Mouse (Mus musculus): ENCODE results near the gene Fes. TPM values are rescaled to one million over a fixed set of nuclear protein-coding genes. Genes with fewer than 3 reads are reported as not detected.

Gene Fes
- total and polyA plus RNA-seq, 3 experiments, result 2.7 to 6.6 TPM; not detected in 1

GRCm38 (mm10) chr7:80368635-80369421 lies 18.9 kb downstream of the Fes start:
- no peak overlapping the region for H3K9ac ChIP-seq (ENCODE audit: control insufficient read depth, low read depth, low read length, poor library complexity, severe bottlenecking)
- DNase-seq (ENCODE audit: low read depth, low spot score), result peak; percentile 36
- H3K27me3 ChIP-seq (ENCODE audit: control insufficient read depth in 1 of 2, insufficient read depth in 2 of 2, low read length in 2 of 2), result no peaks in the 10 kb centered on the region
- H3K27ac ChIP-seq (ENCODE audit: control insufficient read depth, low read depth, low read length), result no peak overlapping the region
- peaks cover 0 to 15% of the 10 kb centered on the region in 2 experiments; a peak in 2 of 4 replicates for H3K36me3 ChIP-seq (ENCODE audit: control insufficient read depth in 1 of 2, insufficient read depth in 2 of 2, low read length in 2 of 2)
- peaks cover 3% of the 10 kb centered on the region; the same call in 1 of the 2 replicates for H3K79me2 ChIP-seq (ENCODE audit: control insufficient read depth, insufficient read depth, low read length, poor library complexity)
- H3K4me1 ChIP-seq (ENCODE audit: control insufficient read depth in 1 of 2, insufficient read depth in 2 of 2, low read length in 2 of 2), result peaks cover 0 to 32% of the 10 kb centered on the region in 2 experiments; a peak in 2 of 4 replicates
- no peak overlapping the region for H3K4me3 ChIP-seq (ENCODE audit: control insufficient read depth in 1 of 2, insufficient read depth in 1 of 2, low read depth in 2 of 2, low read length in 2 of 2)
- no peaks in the 10 kb centered on the region for H3K9me3 ChIP-seq (replicated peaks; ENCODE audit: insufficient read depth, low read length)
- 0 out of 2 replicates have a peak, but pooled peaks have one; percentile 34 for TF ChIP-seq MYC (IDR thresholded peaks at IDR 0.05; ENCODE audit: low read depth, low read length)
- no peak for TF ChIP-seq JUND (IDR thresholded peaks at IDR 0.05; ENCODE audit: low read depth, low read length)
- TF ChIP-seq NELFE (IDR thresholded peaks at IDR 0.05; ENCODE audit: low read depth, low read length), result no peak
- TF ChIP-seq MAZ (IDR thresholded peaks at IDR 0.05; ENCODE audit: low read depth, low read length), result no peak

DNA sequence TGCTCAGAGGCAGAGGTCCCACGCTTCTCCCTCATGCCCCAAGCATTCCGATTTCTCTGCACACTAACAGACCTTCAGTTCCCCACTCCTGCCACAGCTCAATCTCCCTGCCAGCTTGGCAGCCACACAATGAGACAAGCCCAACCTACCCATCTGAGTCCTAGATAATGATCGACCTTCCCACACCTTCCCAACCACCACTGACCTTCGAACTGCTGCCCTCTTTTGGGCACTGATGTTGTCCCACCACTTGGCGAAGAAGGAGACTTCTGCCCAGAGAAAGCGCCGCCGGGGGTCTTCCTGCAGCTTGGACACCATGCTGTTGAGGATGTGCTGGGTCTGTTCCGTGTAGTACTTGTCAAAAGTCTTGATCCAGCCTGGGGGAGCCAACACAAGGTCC lies 19.7 kb downstream of the Fes start:
- no peak overlapping the region for H3K4me3 ChIP-seq (ENCODE audit: control insufficient read depth in 1 of 2, insufficient read depth in 1 of 2, low read depth in 2 of 2, low read length in 2 of 2)
- H3K36me3 ChIP-seq (ENCODE audit: control insufficient read depth in 1 of 2, insufficient read depth in 2 of 2, low read length in 2 of 2), result peaks cover 0 to 13% of the 10 kb centered on the region in 2 experiments; a peak in 2 of 4 replicates

DNA sequence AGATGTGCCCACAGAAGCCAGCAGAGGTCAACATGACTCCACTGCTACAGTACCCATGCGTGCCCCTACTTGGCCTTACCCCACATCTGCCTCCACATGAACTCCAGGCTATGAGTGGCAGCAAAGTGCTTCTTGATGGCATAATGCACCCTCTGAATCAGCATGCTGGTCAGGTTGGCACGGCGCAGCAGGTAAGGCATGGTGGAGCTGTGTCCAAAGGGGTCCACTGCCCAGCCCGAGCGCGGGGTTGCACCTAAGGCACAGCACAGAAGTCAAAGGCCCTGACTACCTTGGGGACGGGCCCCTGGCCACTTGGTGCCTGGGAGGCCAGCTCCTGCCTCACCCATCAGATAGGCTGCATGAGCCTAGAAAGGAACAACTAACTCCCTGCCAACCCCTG lies 20.5 kb downstream of the Fes start:
- TF ChIP-seq ZMIZ1 (IDR thresholded peaks at IDR 0.05; ENCODE audit: low read depth, low read length) (no peak), ETS1 (IDR thresholded peaks at IDR 0.05; ENCODE audit: low read depth, low read length) (no peak), ZKSCAN1 (IDR thresholded peaks at IDR 0.05; ENCODE audit: low read depth, low read length) (no peak), ELF1 (IDR thresholded peaks at IDR 0.05; ENCODE audit: low read depth, low read length) (no peak), USF2 (IDR thresholded peaks at IDR 0.05; ENCODE audit: borderline replicate concordance in 1 of 2, insufficient read depth in 1 of 2, low read depth in 1 of 2, low read length in 2 of 2) (no peak), POLR2A (IDR thresholded peaks at IDR 0.05; ENCODE audit: control insufficient read depth in 1 of 2, insufficient read depth in 1 of 2, low read depth in 1 of 2, low read length in 2 of 2, poor library complexity in 1 of 2) (no peak), EP300 (IDR thresholded peaks at IDR 0.05; ENCODE audit: low read depth in 1 of 2, low read length in 2 of 2) (no peak), E2F4 (IDR thresholded peaks at IDR 0.05; ENCODE audit: borderline replicate concordance, low read depth, low read length) (no peak), UBTF (IDR thresholded peaks at IDR 0.05; ENCODE audit: borderline replicate concordance, insufficient read depth, low read depth, low read length) (no peak)

More for the DNA sequence above, 19.7 kb downstream of the Fes start:
- no peak for TF ChIP-seq MEF2A (IDR thresholded peaks at IDR 0.05; ENCODE audit: extremely low read depth, insufficient replicate concordance, low read depth, low read length, poor library complexity, severe bottlenecking)
- no peak for TF ChIP-seq MYC (IDR thresholded peaks at IDR 0.05; ENCODE audit: low read depth, low read length)
- TF ChIP-seq GATA1 (IDR thresholded peaks at IDR 0.05; ENCODE audit: low read depth, low read length), result no peak
- Histone ChIP-seq H3K79me2 (ENCODE audit: control insufficient read depth, insufficient read depth, low read length, poor library complexity) (peaks cover 3% of the 10 kb centered on the region; the same call in 1 of the 2 replicates), H3K27ac (ENCODE audit: control insufficient read depth, low read depth, low read length) (no peak overlapping the region), H3K9me3 (replicated peaks; ENCODE audit: insufficient read depth, low read length) (no peaks in the 10 kb centered on the region), H3K4me1 (ENCODE audit: control insufficient read depth in 1 of 2, insufficient read depth in 2 of 2, low read length in 2 of 2) (peaks cover 0 to 26% of the 10 kb centered on the region in 2 experiments; a peak in 2 of 4 replicates), H3K9ac (ENCODE audit: control insufficient read depth, low read depth, low read length, poor library complexity, severe bottlenecking) (no peak overlapping the region), H3K27me3 (ENCODE audit: control insufficient read depth in 1 of 2, insufficient read depth in 2 of 2, low read length in 2 of 2) (no peaks in the 10 kb centered on the region)
- no peak for DNase-seq (ENCODE audit: low read depth, low spot score)

More for the DNA sequence above, 20.5 kb downstream of the Fes start:
- Histone ChIP-seq H3K27ac (ENCODE audit: control insufficient read depth, low read depth, low read length) (no peak overlapping the region), H3K4me1 (ENCODE audit: control insufficient read depth in 1 of 2, insufficient read depth in 2 of 2, low read length in 2 of 2) (peaks cover 0 to 19% of the 10 kb centered on the region in 2 experiments; a peak in 2 of 4 replicates), H3K36me3 (ENCODE audit: control insufficient read depth in 1 of 2, insufficient read depth in 2 of 2, low read length in 2 of 2) (peaks cover 0 to 7% of the 10 kb centered on the region in 2 experiments; a peak in 2 of 4 replicates), H3K9ac (ENCODE audit: control insufficient read depth, low read depth, low read length, poor library complexity, severe bottlenecking) (no peak overlapping the region), H3K9me3 (replicated peaks; ENCODE audit: insufficient read depth, low read length) (no peaks in the 10 kb centered on the region), H3K4me3 (ENCODE audit: control insufficient read depth in 1 of 2, insufficient read depth in 1 of 2, low read depth in 2 of 2, low read length in 2 of 2) (no peak overlapping the region), H3K79me2 (ENCODE audit: control insufficient read depth, insufficient read depth, low read length, poor library complexity) (peaks cover 3% of the 10 kb centered on the region; the same call in 1 of the 2 replicates), H3K27me3 (ENCODE audit: control insufficient read depth in 1 of 2, insufficient read depth in 2 of 2, low read length in 2 of 2) (no peaks in the 10 kb centered on the region)
- no peak for DNase-seq (ENCODE audit: low read depth, low spot score)

All from MEL (cell line).